Mouse (Mus musculus) brain, embryonic 14.5 days (tissue): ENCODE results near the gene Gca. TPM values are rescaled to one million over a fixed set of nuclear protein-coding genes. Genes with fewer than 3 reads are reported as not detected.

Source experiments
- DNase-seq: peaks from one replicate; pipeline ENCODE4 v3.0.0-alpha.2; 2011; ENCODE audit warnings: low read depth
- CTCF ChIP-seq: fragments of 200-500 bp; IDR thresholded peaks from 2 replicates; pipeline ENCODE4 v1.5.1; 2012; ENCODE audit warnings: inconsistent platforms, mild to moderate bottlenecking, moderate library complexity, borderline replicate concordance; ENCODE audit not compliant: insufficient read depth, insufficient read length; ENCODE audit errors: extremely low read depth
- POLR2A ChIP-seq: fragments of 200-500 bp; IDR thresholded peaks from 2 replicates; pipeline ENCODE4 v1.6.1; 2012; ENCODE audit warnings: mild to moderate bottlenecking, inconsistent platforms, borderline replicate concordance; ENCODE audit not compliant: poor library complexity, insufficient read depth, insufficient read length, severe bottlenecking; ENCODE audit errors: extremely low read depth
- polyA plus RNA-seq: library from polyadenylated mRNA; depleted of rRNA; stranded (reverse); fragments of >200 nt; gene quantifications from 2 replicates; pipeline ENCODE4 v1.2.3, GENCODE M21; 2012

Gca gene
- polyA plus RNA-seq, 1 experiment: 5.3 TPM

- DNase-seq: peak; percentile 63
- TF ChIP-seq POLR2A (no peak), CTCF (no peak)
Measured at GRCm38 (mm10) chr2:62646671-62647289, 17.3 kb upstream of the Gca start.

GRCm38 (mm10) chr2:62651890-62652289 is 12.2 kb upstream of the Gca start:
- DNase-seq: no peak
- TF ChIP-seq CTCF (no peak), POLR2A (no peak)

- TF ChIP-seq POLR2A (no peak), CTCF (no peak)
- no peak for DNase-seq
Measured at GRCm38 (mm10) chr2:62652466-62652865, 11.6 kb upstream of the Gca start.

- DNase-seq: peak; percentile 90
- TF ChIP-seq POLR2A (no peak), CTCF (peak; percentile 60; the same call in 1 of the 2 replicates)
Measured at GRCm38 (mm10) chr2:62654519-62655338, 9.4 kb upstream of the Gca start.

- DNase-seq: no peak
Measured at GRCm38 (mm10) chr2:62656072-62656471, 8.0 kb upstream of the Gca start.

GRCm38 (mm10) chr2:62660565-62660964 is 3.5 kb upstream of the Gca start:
- TF ChIP-seq POLR2A (no peak), CTCF (no peak)
- DNase-seq: no peak

More at GRCm38 (mm10) chr2:62656072-62656471, 8.0 kb upstream of the Gca start:
- no peak for TF ChIP-seq POLR2A
- no peak for TF ChIP-seq CTCF

GRCm38 (mm10) chr2:62662560-62662959 is 1.5 kb upstream of the Gca start:
- peak; percentile 80 for DNase-seq
- TF ChIP-seq CTCF (no peak), POLR2A (no peak)

GRCm38 (mm10) chr2:62664839-62665238 is 754 bp downstream of the Gca start:
- TF ChIP-seq POLR2A (no peak), CTCF (no peak)
- DNase-seq: no peak

- TF ChIP-seq CTCF (no peak), POLR2A (no peak)
- no peak for DNase-seq
Measured at GRCm38 (mm10) chr2:62665536-62665935, 1.5 kb downstream of the Gca start.

GRCm38 (mm10) chr2:62669848-62670247 is 5.8 kb downstream of the Gca start:
- TF ChIP-seq POLR2A (no peak), CTCF (no peak)
- no peak for DNase-seq

GRCm38 (mm10) chr2:62670301-62670700 is 6.2 kb downstream of the Gca start:
- DNase-seq: no peak
- TF ChIP-seq CTCF (no peak), POLR2A (no peak)
